Mouse (Mus musculus) megakaryocyte-erythroid progenitor cell, adult 5-6 weeks (primary cell): ENCODE results near the gene Pfkm. TPM values are rescaled to one million over a fixed set of nuclear protein-coding genes. Genes with fewer than 3 reads are reported as not detected.

Experiments used
- ATAC-seq: replicated peaks from 2 replicates; pipeline ENCODE4 v1.8.0; 2016; ENCODE audit warnings: mild to moderate bottlenecking, inconsistent platforms; ENCODE audit not compliant: severe bottlenecking, poor library complexity, low FRiP score, low TSS enrichment
- total RNA-seq, 2 experiments: library from RNA; stranded (forward) in 1 of 2; stranded (reverse) in 1 of 2; fragments of 200-1000, 215-1000 nt in 1 of 2; fragments of >200 nt in 1 of 2; fragmentation: Nextera tagmentation in 1 of 2; gene quantifications; 2 replicates each; pipeline ENCODE4 v1.2.3; 2014 to 2017

The Pfkm gene
- total RNA-seq, 2 experiments from 2014 or later: 74.9 to 89.1 TPM

DNA sequence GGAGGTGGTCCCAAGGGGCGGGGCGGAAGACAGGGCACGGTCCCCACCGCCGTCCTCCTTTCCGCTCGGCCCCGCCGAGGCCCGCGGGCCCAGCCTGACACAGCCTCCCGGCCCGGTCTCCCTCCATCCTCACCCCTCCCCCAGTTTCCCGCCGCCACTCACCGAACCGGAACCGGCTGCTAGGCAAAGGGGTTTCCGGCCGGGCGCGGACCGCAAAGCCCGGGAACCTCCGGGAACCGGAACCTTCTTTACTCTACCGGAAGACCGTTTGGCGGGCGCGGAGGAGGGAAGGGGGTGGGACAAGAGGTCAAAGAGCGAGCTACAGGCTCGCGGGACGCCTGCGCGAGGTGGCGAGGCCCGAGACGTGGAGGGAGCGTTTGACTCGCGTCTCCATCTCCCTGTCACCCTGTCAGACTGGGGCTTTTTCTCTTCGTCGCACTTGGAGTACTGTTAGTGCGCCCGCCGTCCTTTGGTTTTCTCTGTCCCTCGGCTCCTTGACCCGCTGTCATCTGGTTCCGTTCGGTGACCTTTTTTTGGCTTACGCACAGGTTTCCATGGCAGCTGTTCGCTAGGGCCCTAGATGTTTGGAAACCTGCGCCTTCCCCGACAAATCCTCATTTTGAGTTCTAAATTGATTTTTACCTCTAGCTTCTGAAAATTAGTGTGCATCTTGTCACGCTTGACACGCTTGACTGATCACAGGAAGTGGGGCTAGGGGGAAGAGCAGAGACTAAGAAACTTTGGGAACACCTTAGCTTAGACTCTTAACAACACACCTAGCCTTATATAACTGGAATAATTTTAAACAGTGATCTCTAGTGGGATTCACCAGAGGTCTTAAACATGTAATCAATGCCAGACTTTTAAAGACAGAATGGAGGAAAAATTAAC lies 977 bp downstream of the Pfkm start, which contains the start of gene Senp1:
Senp1 (minus strand) TSS at position 624 of the 891 bp plus-strand sequence.
- peak; percentile 88 for ATAC-seq

DNA sequence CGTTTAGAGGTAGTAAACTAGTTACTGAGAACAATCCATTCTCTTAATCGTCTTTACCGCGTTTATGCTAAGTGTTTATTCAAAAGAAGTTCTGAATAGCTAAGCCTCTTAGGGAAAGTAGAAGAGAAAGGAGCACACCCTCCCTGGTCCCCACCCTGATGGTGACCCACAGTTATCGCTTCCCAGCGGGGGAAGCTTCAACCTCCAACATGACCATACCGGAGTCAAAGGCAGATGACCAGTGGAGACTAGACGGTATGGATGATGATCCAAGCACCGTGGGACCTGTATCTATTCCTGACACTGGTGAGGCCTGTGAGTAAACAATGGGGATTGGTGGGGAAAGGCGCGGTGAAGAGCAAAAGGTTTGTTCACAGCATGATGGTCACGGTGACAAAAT lies 2.5 kb downstream of the Pfkm start:
- no peak for ATAC-seq

DNA sequence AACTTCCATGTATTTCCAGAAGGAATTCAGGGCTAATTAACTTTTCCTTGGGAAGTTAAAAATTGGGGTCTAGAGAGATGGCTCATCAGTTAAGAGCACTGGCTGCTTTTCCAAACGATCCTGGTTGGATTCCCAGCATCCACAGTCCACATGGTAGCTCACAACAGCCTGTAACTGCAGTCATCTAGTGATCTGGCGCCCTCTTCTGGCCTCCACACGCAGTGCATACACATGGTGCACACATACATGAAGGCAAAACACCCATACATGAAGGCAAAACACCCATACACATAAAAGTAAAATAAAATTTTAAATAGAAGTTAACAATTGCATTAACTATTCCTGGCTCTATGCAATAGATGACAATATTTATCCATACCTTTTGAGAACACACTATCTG lies 4.6 kb downstream of the Pfkm start:
- no peak for ATAC-seq

DNA sequence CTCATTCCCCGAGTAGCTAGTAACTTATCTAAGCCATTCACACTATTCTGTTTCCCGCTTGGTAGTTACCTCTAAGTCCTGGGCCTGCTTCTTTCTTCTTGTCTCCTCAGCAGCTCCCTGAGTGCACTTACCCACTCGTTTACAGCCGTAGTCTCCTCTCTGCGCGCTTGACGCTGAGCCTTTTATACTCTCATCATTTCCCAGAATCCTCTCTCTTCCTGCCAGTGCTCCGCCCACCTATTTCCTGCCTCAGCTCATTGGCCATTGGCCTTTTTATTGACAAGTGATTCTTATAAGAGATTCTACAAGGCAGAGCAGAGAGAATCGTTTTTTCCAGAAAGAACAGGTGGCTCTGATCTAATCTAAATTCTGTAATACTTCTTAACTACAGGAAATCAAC lies 6.1 kb downstream of the Pfkm start:
- ATAC-seq: no peak

DNA sequence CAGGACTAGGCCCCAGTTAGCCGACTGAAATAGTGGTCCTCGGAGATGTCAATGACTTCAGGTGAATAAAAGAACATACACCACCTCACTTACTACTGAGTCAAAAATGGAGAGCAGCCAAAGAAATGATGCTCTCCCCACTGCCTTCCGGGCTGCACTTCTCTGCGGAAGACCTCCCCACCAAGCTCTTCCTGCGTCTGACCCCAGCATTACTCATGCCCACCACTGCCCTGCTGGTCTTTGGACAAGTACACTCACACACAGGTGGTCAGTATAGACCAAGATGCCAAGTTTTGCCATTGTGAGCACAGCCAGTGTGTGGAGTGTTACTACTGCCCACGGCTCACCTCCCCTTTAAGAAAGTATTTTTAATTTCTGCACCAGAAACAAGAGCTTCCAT lies 10.0 kb downstream of the Pfkm start:
- ATAC-seq: no peak

DNA sequence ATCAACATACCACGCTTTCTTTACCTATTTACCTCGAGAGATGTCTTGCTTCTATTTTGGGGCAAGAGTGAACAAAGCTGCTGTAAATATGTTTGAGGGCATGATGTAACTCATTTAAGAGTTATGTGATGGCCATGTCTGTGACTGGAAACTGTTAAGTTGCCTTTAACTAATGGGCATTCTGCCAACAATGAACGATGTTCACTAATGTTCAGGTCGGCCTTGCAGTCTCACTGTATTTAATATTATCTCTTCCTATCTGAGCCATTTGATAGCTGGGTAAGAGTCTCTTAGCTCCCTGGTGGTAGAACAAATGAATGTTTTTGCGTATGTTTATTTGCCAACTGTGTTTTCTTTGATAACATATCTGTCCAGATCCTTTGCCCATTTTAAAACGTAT lies 14.1 kb downstream of the Pfkm start:
- peak; percentile 36 for ATAC-seq

DNA sequence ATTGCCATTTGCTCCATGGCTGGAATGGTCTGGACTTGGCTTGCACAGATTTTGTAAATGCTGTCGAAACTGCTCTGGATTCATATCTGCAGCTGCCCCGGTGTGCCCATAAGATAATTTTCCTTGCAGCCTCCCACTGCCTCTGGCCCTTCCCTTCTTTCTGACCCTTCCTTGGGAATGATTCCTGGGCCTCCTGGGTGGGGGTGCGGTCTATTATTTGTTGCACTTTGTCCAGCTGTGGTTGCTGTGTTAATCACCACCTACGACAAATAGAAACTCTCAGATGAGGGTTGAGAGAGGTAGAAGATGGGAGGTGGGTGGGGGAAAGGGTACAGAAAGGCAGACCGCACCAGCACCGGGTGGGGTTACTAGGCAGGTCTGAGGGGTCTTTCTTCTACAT lies 14.8 kb downstream of the Pfkm start:
- ATAC-seq: no peak

DNA sequence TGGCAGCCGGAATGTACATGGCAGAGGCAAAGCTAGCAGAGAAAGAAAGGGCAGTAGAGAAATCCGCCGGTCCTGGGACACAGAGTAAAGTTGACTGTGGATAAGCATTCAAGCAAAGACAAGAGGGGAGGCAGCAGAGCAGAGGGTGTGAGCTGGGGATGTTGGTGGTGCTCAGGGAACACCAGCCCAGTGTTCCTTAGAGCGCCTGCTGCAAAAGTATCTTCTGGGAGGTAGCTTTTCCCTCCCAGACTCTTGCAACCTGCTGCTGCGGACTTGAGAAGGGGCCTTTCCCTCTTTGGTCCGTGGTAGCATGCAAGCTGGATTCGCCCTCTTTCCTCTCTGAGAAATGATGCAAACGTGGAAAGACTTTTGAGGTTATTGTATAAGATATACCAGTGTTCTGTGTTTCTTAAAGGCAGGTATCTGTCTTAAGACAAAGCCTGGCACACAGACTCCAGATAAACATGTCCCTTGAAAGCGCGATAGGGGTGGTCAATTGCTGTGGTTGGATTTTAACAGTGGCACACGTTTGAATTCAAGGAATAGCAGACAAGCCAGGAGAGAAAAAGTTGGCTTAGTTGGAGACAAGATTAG lies 15.4 kb downstream of the Pfkm start:
- ATAC-seq: peak; percentile 46

DNA sequence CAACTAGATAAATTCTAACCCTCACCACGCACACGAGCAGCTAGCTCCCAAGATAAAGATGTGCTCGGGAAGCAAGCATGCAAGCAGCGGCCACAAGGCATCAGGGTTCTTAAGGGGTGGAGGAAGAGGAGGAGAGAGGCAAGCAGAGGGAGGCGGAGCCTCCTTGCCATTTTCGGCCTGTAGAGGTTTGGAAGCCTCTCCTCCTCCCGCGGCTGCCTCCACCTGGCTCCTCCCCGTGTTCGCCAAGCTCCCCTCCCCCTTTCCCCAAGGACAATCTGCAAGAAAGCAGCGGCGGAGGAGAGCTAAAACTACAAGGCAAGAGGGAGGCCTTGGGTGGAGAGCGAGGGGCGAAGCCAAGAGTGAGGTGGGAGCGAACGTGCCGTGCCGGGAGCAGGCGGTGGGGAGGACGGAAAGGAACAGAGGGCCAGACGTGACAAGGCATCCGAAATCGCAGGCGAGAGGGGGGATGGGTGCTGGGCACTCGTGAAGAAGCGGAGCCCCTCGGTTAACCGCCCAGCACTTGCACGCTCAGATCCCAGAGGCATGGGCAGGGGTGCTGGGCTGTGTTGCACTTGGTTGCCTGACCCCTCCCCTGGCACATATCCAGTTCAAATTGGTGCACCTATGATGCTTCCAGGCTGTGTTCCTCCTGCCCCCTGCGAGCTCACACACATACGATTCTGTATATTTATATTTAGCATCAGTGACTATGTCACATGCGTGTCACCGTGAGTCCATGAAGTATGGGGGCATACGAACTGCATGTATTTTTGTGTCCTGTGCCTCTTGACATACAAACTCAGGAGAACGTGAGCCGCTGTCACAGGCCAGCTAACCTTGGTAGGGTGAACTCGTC lies 16.1 kb downstream of the Pfkm start:
- peak; percentile 88 for ATAC-seq

DNA sequence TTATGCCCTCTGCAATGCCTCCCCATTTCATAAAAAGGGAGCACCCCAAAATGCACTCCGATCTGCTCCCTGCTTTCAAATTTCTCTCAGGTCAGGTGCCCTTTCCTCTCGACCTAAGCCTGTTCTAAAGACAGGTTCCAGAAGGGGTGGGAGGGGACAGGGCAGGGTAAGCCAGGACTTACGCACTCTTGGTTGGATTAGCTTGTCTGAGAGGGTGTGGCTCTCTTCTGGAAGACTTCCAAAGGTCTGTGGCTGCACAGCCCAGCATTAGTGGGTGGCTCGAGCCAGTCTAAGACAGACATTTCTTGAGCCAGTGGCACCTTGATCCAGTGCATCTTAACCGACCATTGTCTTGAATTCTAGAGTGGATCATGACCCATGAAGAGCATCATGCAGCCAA lies 19.4 kb downstream of the Pfkm start:
- peak; percentile 61 for ATAC-seq

DNA sequence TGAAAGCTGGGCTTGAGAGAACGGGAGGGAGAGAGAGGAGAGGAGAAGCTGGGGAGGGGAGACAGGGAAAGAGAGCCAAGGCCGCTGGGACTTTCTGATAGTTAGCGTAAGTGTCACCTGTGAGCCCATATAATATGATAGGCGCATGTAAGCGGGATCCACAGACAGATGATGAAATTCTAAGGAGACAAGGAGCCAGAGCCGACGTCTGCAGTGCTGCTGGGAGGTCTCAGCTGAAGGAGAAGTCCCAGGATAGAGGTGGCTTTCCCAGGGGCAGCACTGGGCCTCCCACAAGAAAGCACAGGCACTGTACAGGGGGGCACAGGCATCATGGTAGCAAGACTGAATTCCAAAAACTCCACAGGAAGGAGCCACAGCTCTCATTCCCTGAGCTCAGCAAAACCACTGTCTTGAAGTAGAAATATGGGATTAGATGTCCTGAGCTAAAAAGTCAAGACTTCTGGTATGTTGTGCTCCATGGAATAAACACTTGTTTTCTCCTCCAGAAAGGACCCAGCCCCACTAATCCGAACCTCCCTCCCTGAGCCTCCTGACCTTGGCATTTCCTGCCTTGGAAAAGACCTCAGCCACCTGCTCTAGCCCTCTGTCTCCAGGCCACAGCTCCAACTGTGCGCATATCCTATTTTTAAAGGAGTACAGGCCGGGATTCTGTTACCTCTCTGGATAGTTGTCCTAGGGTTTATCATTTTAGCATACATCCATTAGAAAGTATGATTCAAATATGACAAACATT lies 21.9 kb downstream of the Pfkm start:
- ATAC-seq: no peak

DNA sequence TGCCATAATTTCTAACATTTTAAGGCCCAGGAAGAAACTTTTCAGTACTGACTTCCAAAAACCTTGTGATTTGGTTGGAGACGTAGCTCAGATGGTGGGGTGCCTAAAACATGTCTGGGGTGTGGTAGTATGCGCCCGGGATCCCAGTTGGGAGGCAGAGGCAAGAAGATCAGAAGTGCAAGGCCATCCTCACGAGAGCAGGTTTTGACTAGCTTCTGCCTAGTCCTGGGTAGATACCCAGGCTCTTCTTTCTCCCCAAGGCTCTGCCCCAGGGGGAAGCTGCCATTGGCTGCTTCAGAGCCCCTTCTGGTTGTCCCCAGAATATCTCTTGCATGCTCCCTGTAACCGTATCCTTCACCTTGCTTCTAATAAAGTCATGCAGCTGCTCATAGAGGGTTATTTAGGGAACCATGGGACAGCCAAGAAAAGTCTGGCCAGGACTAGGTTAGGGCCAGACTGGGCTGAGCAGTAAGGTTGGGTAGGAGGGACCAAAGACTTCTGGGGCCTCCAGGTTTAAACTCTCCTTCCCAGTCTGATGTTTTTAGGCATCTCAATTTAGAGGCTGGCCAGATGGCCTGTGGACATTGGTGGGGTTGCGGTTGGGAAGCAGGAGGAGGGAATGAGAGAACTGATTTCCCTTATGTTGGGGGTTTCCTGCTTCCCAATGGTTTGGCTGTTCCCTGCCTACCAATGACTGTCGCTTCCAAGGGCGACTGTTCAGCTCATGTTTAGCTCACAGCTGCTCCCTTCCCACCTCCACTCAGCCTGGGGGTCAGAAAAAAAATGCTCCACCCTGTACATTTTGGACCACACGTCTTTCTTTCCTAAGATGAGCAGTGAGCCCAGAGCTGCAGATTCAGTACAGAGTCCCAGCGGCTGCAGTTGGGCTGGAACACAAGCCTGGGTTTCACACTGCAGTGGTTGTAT lies 22.7 kb downstream of the Pfkm start:
- no peak for ATAC-seq

DNA sequence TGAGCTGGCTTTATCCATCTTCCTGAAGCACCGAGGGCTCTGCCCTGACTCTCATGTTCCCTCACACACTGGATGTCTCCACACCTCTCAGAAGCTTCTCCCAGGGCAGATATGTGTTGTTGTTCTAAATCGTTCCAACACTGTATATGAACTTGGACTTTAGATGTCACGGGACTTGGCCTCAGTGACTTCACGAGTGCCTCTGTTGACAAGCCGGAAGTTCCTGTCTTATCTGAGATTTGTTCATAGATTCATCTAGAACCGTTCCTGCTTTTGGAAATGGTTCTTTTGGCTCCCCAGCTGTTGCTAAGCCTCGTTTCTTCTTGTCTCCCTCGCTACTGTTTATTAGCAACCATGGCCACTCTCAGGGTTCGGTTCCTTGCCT lies 23.4 kb downstream of the Pfkm start:
- peak; percentile 13 for ATAC-seq

DNA sequence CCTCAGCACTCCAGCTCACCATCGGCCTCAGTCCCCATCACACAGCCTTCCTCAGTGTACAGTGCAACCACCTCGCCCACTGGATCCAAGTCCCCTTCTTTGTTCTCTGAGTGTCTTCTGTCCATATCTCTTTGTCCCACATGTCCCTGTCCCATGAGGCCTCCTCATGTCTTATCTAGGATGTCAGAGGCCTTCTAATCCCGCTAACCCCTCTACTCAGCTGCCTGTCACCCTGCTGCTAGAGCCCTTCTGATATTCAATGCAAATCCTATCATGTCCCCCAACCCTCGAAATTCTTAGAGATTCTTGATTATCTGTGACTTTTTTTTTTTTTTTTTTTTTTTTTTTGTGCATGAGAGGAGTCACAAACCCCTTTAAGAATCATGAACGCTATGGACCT lies 23.9 kb downstream of the Pfkm start:
- peak; percentile 91 for ATAC-seq

DNA sequence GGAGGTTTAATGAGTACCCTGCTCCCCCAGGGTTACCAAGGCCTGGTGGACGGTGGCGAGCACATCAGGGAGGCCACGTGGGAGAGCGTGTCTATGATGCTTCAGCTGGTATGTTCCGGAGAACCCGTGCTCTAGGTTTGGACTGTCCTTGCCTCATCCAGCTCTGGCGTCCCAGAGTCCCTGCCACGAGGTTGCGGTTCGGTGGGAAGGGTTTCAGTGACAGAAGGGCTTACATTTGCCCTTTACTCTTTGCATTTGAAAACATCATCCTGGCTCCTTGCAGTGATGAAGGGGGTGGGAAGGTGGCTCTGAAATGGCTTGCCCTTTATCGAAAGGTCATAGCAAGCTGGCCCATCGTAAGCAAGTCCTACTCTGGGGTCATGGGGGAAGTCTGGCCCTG lies 27.0 kb downstream of the Pfkm start:
- ATAC-seq: no peak

DNA sequence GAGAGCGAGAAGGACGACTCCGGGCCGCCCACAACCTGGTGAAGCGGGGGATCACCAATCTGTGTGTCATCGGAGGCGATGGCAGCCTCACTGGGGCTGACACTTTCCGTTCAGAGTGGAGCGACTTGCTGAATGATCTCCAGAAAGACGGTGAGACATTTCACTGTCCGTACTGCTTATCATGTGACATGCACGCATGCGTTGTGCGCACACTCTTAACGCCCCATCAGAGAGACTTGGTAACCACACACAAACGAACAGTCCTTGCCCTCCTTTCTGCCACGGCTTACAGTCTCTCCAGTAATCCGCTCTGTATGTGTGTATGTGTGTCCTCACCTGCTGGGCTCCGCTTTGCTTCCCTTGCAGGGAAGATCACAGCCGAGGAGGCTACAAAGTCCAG lies 28.4 kb downstream of the Pfkm start:
- no peak for ATAC-seq

DNA sequence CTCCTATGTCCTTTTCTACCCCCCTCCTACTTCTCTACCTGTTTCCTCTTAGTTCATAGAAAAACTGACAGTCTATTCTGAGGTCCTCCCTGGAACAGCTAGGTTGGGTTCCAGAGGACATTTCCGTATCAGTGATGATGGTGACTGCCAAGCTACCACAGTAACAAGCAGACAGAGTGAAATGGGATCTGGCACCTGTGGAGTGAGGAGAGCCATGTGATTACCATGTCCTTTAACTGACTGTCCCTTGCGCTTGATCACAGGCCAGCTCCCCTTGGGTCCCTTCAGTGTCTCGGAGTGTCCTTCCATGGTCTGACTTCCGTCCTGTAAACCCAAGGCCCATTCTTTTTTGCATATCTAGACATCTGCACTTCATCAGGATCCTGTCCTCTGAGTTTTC lies 38.6 kb downstream of the Pfkm start:
- ATAC-seq: no peak

DNA sequence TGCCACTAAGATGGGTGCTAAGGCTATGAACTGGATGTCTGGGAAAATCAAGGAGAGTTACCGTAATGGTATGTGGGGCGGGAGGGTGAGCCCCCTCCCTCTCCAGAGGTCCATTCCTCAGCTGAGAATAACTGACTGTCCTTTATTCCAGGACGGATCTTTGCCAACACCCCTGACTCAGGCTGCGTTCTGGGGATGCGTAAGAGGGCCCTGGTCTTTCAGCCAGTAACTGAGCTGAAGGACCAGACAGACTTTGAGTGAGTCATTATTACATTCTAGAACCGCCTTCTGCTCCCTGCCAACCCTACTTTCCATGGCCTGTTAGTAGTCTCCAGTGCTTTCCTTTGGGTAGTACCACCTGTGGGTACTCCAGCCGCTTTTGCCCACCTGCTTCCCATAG lies 39.1 kb downstream of the Pfkm start:
- no peak for ATAC-seq
